Mouse (Mus musculus): ENCODE measurements at regions not wholly inside any gene's neighbourhood (a gene's known extent, or its start where the extent isn't known, plus 50 kb on each side); places are given as distances from the start of the nearest gene placed in this dataset.

GRCm38 (mm10) chr8:39695331-39695730 is 979.5 kb upstream of the Adam24 start:
- Histone ChIP-seq H3K27me3 (ENCODE audit: control insufficient read depth, insufficient read depth, low read length) (no peaks in the 10 kb centered on the region), H3K4me1 (ENCODE audit: control insufficient read depth, insufficient read depth, low read length) (no peaks in the 10 kb centered on the region), H3K36me3 (ENCODE audit: control insufficient read depth, insufficient read depth, low read length) (no peaks in the 10 kb centered on the region), H3K4me3 (no peak overlapping the region), H3K79me2 (replicated peaks; ENCODE audit: control insufficient read depth, insufficient read depth, low read length) (no peaks in the 10 kb centered on the region), H3K27ac (no peak overlapping the region), H3K9ac (ENCODE audit: low read depth, low read length) (no peak overlapping the region)
- intact Hi-C loops (cut with DNase I): no loop called here
- WGBS: 79% methylated on average over 3 of the region's 3 CpGs
- no peak for TF ChIP-seq EP300 (IDR thresholded peaks at IDR 0.05; ENCODE audit: insufficient read depth, low read depth, low read length)
- TF ChIP-seq POLR2A (IDR thresholded peaks at IDR 0.05; ENCODE audit: insufficient read depth, low read depth, low read length): no peak
- peak; percentile 54 for TF ChIP-seq CTCF (IDR thresholded peaks at IDR 0.05)
- peak; percentile 5 to 23 for DNase-seq

GRCm38 (mm10) chr8:39705843-39706242 is 969.0 kb upstream of the Adam24 start:
- intact Hi-C loops (cut with DNase I): no loop called here
- WGBS: 78% methylated on average over 1 of the region's 1 CpGs
- no peak overlapping the region for H3K4me3 ChIP-seq
- TF ChIP-seq CTCF (IDR thresholded peaks at IDR 0.05): no peak
- no peak for TF ChIP-seq POLR2A (IDR thresholded peaks at IDR 0.05; ENCODE audit: insufficient read depth, low read depth, low read length)
- TF ChIP-seq EP300 (IDR thresholded peaks at IDR 0.05; ENCODE audit: insufficient read depth, low read depth, low read length): no peak
- no peak for DNase-seq
- no peak overlapping the region for H3K9ac ChIP-seq (ENCODE audit: low read depth, low read length)
- H3K79me2 ChIP-seq (replicated peaks; ENCODE audit: control insufficient read depth, insufficient read depth, low read length): no peaks in the 10 kb centered on the region
- H3K27ac ChIP-seq: no peak overlapping the region
- H3K4me1 ChIP-seq (ENCODE audit: control insufficient read depth, insufficient read depth, low read length): no peaks in the 10 kb centered on the region
- H3K27me3 ChIP-seq (ENCODE audit: control insufficient read depth, insufficient read depth, low read length): no peaks in the 10 kb centered on the region
- H3K36me3 ChIP-seq (ENCODE audit: control insufficient read depth, insufficient read depth, low read length): no peaks in the 10 kb centered on the region

GRCm38 (mm10) chr8:39742377-39742776 is 932.5 kb upstream of the Adam24 start:
- H3K79me2 ChIP-seq (replicated peaks; ENCODE audit: control insufficient read depth, insufficient read depth, low read length): no peaks in the 10 kb centered on the region
- intact Hi-C loops (cut with DNase I): no loop called here
- no peaks in the 10 kb centered on the region for H3K36me3 ChIP-seq (ENCODE audit: control insufficient read depth, insufficient read depth, low read length)
- H3K9ac ChIP-seq (ENCODE audit: low read depth, low read length): no peak overlapping the region
- DNase-seq: no peak
- no peaks in the 10 kb centered on the region for H3K27me3 ChIP-seq (ENCODE audit: control insufficient read depth, insufficient read depth, low read length)
- H3K4me3 ChIP-seq: no peak overlapping the region
- no peak overlapping the region for H3K27ac ChIP-seq
- TF ChIP-seq CTCF (IDR thresholded peaks at IDR 0.05) (no peak), EP300 (IDR thresholded peaks at IDR 0.05; ENCODE audit: insufficient read depth, low read depth, low read length) (no peak), POLR2A (IDR thresholded peaks at IDR 0.05; ENCODE audit: insufficient read depth, low read depth, low read length) (no peak)
- no peaks in the 10 kb centered on the region for H3K4me1 ChIP-seq (ENCODE audit: control insufficient read depth, insufficient read depth, low read length)

- no peaks in the 10 kb centered on the region for H3K4me1 ChIP-seq (ENCODE audit: control insufficient read depth, insufficient read depth, low read length)
- no peak overlapping the region for H3K4me3 ChIP-seq
- DNase-seq: no peak
- 69% methylated on average over 5 of the region's 5 CpGs for WGBS
- intact Hi-C loops (cut with DNase I): no loop called here
- no peaks in the 10 kb centered on the region for H3K27me3 ChIP-seq (ENCODE audit: control insufficient read depth, insufficient read depth, low read length)
- H3K9ac ChIP-seq (ENCODE audit: low read depth, low read length): no peak overlapping the region
- H3K79me2 ChIP-seq (replicated peaks; ENCODE audit: control insufficient read depth, insufficient read depth, low read length): no peaks in the 10 kb centered on the region
- no peaks in the 10 kb centered on the region for H3K36me3 ChIP-seq (ENCODE audit: control insufficient read depth, insufficient read depth, low read length)
- TF ChIP-seq EP300 (IDR thresholded peaks at IDR 0.05; ENCODE audit: insufficient read depth, low read depth, low read length) (no peak), CTCF (IDR thresholded peaks at IDR 0.05) (no peak), POLR2A (IDR thresholded peaks at IDR 0.05; ENCODE audit: insufficient read depth, low read depth, low read length) (no peak)
- no peak overlapping the region for H3K27ac ChIP-seq
Measured at GRCm38 (mm10) chr8:39746225-39746624, 928.7 kb upstream of the Adam24 start.

- no peak for DNase-seq
- no peak overlapping the region for H3K9ac ChIP-seq (ENCODE audit: low read depth, low read length)
- H3K79me2 ChIP-seq (replicated peaks; ENCODE audit: control insufficient read depth, insufficient read depth, low read length): no peaks in the 10 kb centered on the region
- TF ChIP-seq EP300 (IDR thresholded peaks at IDR 0.05; ENCODE audit: insufficient read depth, low read depth, low read length): no peak
- TF ChIP-seq POLR2A (IDR thresholded peaks at IDR 0.05; ENCODE audit: insufficient read depth, low read depth, low read length): no peak
- TF ChIP-seq CTCF (IDR thresholded peaks at IDR 0.05): no peak
- intact Hi-C loops (cut with DNase I): no loop called here
- no peak overlapping the region for H3K4me3 ChIP-seq
- H3K27ac ChIP-seq: no peak overlapping the region
- H3K27me3 ChIP-seq (ENCODE audit: control insufficient read depth, insufficient read depth, low read length): no peaks in the 10 kb centered on the region
- H3K36me3 ChIP-seq (ENCODE audit: control insufficient read depth, insufficient read depth, low read length): no peaks in the 10 kb centered on the region
- no peaks in the 10 kb centered on the region for H3K4me1 ChIP-seq (ENCODE audit: control insufficient read depth, insufficient read depth, low read length)
Measured at GRCm38 (mm10) chr8:39759905-39760304, 915.0 kb upstream of the Adam24 start.

GRCm38 (mm10) chr8:39779449-39779848 is 895.4 kb upstream of the Adam24 start:
- intact Hi-C loops (cut with DNase I): no loop called here
- Histone ChIP-seq H3K36me3 (ENCODE audit: control insufficient read depth, insufficient read depth, low read length) (no peaks in the 10 kb centered on the region), H3K27ac (no peak overlapping the region), H3K27me3 (ENCODE audit: control insufficient read depth, insufficient read depth, low read length) (no peaks in the 10 kb centered on the region), H3K79me2 (replicated peaks; ENCODE audit: control insufficient read depth, insufficient read depth, low read length) (no peaks in the 10 kb centered on the region), H3K9ac (ENCODE audit: low read depth, low read length) (no peak overlapping the region), H3K4me3 (no peak overlapping the region), H3K4me1 (ENCODE audit: control insufficient read depth, insufficient read depth, low read length) (no peaks in the 10 kb centered on the region)
- TF ChIP-seq POLR2A (IDR thresholded peaks at IDR 0.05; ENCODE audit: insufficient read depth, low read depth, low read length): no peak
- no peak for TF ChIP-seq CTCF (IDR thresholded peaks at IDR 0.05)
- TF ChIP-seq EP300 (IDR thresholded peaks at IDR 0.05; ENCODE audit: insufficient read depth, low read depth, low read length): no peak
- no peak for DNase-seq
- 56% methylated on average over 6 of the region's 6 CpGs for WGBS
